Mouse (Mus musculus) CD8-positive naive resting alpha-beta T cell, adult 2 months (primary cell): ENCODE data around the gene Iqgap2.

Source experiments
- DNase-seq, 2 experiments: peaks; one replicate each; pipeline ENCODE4 v3.0.0; 2022; ENCODE audit warnings: low read depth in 2 of 2, low spot score in 2 of 2

Gene Iqgap2

GRCm38 (mm10) chr13:95626696-95627095 lies 265.0 kb downstream of the Iqgap2 start:
- DNase-seq, result no peak

DNA sequence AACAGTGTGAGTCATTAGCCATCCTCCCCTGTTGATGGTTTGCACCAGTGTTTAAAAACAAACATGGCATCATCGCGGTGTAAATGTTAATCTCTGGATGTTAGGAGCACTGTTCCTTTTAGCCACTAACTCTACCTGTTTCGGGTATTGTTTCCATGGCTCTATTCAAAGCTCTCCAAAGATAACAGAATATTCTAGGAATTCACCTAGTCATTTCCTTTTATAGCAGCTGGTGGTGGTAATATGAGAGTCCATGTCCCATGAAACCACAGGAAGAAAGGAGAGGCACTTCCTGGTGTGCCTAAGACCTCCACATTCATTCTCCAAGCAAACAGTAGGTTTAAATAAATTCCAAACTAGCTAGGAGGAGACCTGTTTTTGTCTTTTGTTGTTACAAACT lies 268.7 kb downstream of the Iqgap2 start:
- DNase-seq, result no peak

DNA sequence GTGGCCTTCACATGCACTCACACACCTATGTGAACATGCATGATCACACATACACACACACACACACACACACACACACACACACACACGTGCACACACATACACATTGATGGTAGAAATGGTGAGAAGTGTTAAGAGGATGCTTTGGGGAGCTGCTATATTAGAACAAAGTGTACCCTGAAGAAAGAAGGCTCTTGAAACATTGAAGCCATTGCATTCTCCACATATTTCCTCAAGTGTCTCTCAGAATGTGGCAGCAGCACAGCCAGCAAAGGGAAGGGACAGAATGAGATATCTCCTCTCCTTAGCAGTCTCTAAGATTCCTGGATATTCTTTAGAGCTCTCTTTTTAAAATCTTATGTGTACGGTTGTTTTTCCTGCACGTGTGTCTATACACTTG lies 270.2 kb downstream of the Iqgap2 start:
- DNase-seq, result no peak

- no peak for DNase-seq
Observed at GRCm38 (mm10) chr13:95618859-95619258, 272.9 kb downstream of the Iqgap2 start.

DNA sequence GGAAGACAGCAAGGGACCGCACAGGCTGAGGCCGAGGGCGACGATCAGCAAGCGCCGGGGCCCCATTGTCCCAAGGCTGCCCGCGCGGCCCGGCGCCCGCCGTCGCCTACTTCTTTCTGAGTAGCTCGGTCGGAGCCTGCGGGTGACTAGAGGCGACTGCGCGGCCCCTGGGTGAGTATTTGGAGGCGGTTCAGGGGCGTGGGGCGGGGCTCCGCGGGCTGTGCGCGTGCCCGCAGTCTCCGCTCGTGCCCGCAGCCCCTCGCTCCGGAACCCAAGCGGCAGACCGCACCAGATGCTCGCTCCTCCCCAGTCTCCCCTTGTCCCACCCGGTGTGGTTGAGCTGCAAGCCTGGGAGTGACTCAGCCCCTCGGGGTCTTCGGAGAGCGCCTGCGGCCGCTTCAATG lies 273.4 kb downstream of the Iqgap2 start, which contains the start of gene F2r:
Gene F2r, minus strand, starts transcription at position 179 of the 404 bp plus-strand sequence.
- peak; percentile 72 to 81 for DNase-seq

GRCm38 (mm10) chr13:95617671-95618171 lies 274.0 kb downstream of the Iqgap2 start:
- DNase-seq, result peak in 1 of 2 experiments; percentile 6

DNA sequence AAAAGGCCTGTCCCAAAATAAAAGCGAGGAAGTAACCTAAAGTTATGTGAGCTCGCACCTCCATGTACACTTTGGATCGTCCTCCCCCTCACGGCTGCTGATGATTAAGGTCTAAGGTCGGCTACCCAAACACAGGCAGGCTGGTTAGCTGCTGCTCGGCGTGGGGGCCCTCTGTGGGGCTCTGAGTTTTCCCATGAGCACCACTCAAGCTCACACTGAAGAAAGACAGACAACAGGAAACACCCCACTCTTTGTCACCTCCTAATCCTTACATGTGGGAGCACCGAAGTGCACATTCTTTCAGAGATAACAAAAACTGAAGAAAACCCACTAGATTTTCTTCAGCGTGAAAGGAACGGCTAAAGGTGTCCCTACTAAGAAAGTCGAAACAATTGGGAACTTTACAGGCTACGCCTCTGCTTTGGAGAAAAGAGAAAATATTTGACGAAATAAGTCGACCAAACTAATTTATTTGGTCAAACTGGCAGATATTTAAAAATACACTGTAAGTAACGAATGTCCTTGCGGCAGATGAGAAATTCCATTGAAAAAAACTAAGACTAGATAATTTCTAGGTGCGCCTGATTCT lies 274.5 kb downstream of the Iqgap2 start:
- peak; percentile 18 to 44 for DNase-seq

DNA sequence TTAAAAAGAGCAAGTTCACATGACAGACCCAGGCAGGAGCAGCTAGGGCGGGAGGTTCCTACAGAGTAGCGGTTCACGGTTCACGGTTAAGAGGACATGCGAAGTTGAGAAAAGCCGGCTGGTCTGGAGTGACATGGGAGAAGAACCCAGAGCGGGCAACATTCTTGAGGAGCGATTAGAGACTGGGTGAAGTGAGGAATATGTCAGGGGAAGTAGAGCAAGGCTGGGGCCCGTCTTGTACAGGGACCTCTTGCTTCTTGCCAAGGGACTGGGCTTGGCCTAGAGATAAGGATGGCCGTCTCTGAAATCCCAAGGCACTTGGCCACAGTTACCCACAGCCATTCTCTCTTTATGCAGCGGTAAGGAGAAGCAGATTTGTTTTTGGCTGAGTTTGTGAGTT lies 275.2 kb downstream of the Iqgap2 start:
- no peak for DNase-seq

GRCm38 (mm10) chr13:95614757-95615156 lies 277.0 kb downstream of the Iqgap2 start:
- no peak for DNase-seq

GRCm38 (mm10) chr13:95612243-95612642 lies 279.5 kb downstream of the Iqgap2 start:
- DNase-seq, result no peak

DNA sequence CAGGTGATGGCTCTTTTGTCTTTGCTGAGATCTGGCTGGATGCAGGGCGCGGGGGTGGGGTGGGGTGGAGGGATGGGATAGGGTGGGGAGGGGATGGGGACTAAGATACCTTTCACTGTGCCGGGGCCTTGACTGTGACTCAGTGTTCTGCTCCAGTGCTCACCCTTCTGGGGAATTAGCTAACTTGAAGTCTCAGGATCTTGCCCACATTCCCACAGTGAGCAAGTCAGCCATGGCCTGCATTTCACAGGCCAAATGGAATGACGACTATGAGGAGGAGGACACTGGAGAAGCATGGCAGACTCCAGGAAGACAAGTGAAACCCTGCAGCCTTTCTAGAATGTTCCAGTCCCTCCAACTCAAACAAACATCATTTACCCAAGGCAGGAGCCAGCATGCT lies 280.0 kb downstream of the Iqgap2 start:
- no peak for DNase-seq

DNA sequence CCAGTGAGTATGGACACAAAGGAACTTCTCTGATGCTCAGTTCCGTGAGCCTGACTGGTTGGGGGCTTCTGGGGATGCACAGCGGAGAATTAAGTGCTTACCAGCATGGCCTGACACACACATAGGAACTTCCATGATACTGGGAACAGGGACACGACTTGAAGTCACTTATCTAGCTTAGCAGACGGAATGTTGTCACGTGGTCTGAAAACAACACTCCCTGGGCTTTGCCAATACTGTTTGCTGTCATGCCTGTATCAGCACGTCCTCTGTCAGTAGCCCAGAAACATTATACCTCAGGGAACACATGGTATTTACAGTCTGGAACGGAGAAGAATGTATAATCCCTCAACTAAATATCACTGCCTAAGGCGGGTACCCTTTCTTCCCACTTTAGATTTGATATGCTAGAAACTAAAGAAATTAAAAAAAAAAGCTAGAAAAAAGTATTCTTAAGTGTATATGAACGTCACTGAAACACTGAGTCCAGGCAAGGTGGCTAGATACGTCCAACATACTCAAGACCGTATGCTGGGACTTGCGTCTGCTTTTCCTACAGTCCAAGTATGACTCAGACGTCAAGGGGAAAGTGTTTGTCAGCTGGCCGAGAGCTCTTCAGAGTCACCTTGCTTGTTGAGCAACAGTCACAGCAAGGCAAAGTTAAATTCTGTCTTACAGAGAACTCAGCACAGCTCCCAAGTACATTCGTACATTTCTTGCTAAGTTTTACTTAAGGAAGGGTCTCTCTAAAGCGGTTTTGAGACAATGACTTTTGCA lies 280.7 kb downstream of the Iqgap2 start:
- DNase-seq, result no peak

DNA sequence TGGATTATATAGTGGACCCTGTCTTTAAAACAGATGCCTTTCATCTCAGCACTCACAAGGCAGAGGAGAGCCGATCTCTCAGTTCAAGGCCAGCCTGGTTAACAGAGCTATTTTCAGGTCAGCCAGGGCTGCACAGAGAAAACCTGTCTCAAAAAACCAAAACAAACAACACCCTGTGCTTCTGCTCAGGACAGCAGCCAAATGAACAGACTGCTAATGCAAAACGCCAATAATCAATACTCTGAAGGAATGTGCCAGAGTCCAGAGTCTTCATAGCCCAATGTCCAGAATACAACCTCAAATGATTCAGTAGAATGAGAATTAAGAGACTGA lies 282.7 kb downstream of the Iqgap2 start:
- DNase-seq, result no peak

DNA sequence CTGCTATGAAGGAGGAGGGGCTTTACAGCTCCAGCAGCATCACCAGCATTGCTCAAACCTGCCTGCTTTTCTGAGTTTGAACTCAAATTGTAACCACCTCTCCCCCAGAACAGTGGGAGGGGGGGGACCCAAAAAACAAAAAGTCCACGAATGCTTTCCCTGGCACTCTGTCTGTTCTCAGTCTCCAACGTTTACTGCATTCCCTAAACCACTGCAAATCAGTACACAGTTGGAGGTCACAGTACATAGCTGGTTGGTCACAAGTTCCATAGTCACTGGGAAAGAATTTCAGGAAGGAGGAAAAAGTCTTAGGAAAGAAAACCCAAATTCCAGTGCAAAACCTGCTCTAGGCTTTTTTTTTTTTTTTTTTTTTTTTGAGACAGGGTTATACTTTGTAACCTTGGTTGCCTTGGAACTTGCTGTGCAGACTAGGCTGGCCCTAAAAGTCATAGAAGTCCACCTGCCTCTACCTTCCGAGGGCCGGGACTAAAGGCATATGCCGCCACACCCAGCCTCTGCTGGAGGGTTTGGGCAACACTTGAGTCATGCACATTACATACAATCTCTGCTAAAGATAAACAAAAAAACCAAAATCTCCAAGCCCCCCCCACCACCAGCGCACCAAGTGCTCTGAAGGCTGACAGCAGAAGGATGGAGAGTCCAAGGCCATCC lies 283.2 kb downstream of the Iqgap2 start:
- DNase-seq, result no peak

- no peak for DNase-seq
Observed at GRCm38 (mm10) chr13:95607019-95607418, 284.7 kb downstream of the Iqgap2 start.

GRCm38 (mm10) chr13:95604288-95604687 lies 287.4 kb downstream of the Iqgap2 start:
- DNase-seq, result no peak

DNA sequence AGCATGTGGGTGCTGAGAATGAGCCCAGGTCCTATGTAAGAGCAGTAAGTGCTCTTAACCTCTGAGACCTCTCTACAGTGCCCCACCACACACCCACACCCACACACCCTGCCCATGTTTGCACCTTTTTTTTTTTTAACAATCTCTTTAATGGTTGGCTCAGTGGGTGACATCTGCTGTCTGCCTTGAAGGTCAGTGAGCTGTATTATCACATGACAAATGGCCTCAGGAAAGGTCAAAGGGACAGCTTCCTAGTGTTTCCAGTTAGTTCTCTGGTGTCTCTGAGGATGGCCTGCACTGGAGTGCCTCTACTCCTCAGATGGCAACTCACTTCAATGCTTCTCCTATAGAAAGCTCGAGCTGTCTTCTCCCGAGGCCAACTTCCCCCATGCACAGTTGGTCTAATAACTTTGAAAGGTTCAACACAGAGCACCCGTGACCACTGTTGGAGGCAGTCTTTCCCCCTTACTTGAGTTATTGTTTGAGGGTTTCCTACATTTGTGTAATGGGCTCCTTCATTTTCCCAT lies 291.8 kb downstream of the Iqgap2 start:
- no peak for DNase-seq

- no peak for DNase-seq
Observed at GRCm38 (mm10) chr13:95598232-95598920, 293.3 kb downstream of the Iqgap2 start.

GRCm38 (mm10) chr13:95597578-95597977 lies 294.1 kb downstream of the Iqgap2 start:
- DNase-seq, result no peak

GRCm38 (mm10) chr13:95596689-95597088 lies 295.0 kb downstream of the Iqgap2 start:
- no peak for DNase-seq

- DNase-seq, result no peak
Observed at GRCm38 (mm10) chr13:95595921-95596320, 295.8 kb downstream of the Iqgap2 start.
